Mouse (Mus musculus) heart, postnatal 4 days (tissue): ENCODE results near the gene Pikfyve. TPM values are rescaled to one million over a fixed set of nuclear protein-coding genes. Genes with fewer than 3 reads are reported as not detected.
"Not testable (repeated sequence)": the region's sequence is repeated elsewhere in the genome, so short reads cannot be mapped to it uniquely, and the experiment has no call there.

Source experiments
- DNase-seq: peaks from one replicate; pipeline ENCODE4 v3.0.0; 2021
- total RNA-seq, 2 experiments: library from RNA; stranded (reverse); gene quantifications; 2 replicates each; pipeline ENCODE4 v1.2.3; 2021

The Pikfyve gene
- total RNA-seq, 2 experiments from 2014 or later: 17.2 to 18.1 TPM

GRCm38 (mm10) chr1:65185524-65186205, 818 bp upstream of the Pikfyve start:
- DNase-seq: peak; percentile 23

GRCm38 (mm10) chr1:65187074-65187430, 569 bp downstream of the Pikfyve start:
- DNase-seq: no peak

- no peak for DNase-seq
Measured at GRCm38 (mm10) chr1:65190172-65190571, 3.7 kb downstream of the Pikfyve start.

GRCm38 (mm10) chr1:65193226-65193625, 6.7 kb downstream of the Pikfyve start:
- no peak for DNase-seq

- DNase-seq: no peak
Measured at GRCm38 (mm10) chr1:65198425-65198824, 11.9 kb downstream of the Pikfyve start.

- no peak for DNase-seq
Measured at GRCm38 (mm10) chr1:65198861-65199260, 12.4 kb downstream of the Pikfyve start.

- DNase-seq: no peak
Measured at GRCm38 (mm10) chr1:65204299-65204698, 17.8 kb downstream of the Pikfyve start.

- no peak for DNase-seq
Measured at GRCm38 (mm10) chr1:65213214-65213613, 26.7 kb downstream of the Pikfyve start.

GRCm38 (mm10) chr1:65217567-65217966, 31.1 kb downstream of the Pikfyve start:
- no peak for DNase-seq

- DNase-seq: no peak
Measured at GRCm38 (mm10) chr1:65217972-65218371, 31.5 kb downstream of the Pikfyve start.

GRCm38 (mm10) chr1:65223654-65224053, 37.2 kb downstream of the Pikfyve start:
- no peak for DNase-seq

GRCm38 (mm10) chr1:65227681-65228080, 41.2 kb downstream of the Pikfyve start:
- DNase-seq: no peak

- DNase-seq: not testable (repeated sequence)
Measured at GRCm38 (mm10) chr1:65229768-65230167, 43.3 kb downstream of the Pikfyve start.

- DNase-seq: no peak
Measured at GRCm38 (mm10) chr1:65230566-65230965, 44.1 kb downstream of the Pikfyve start.

- no peak for DNase-seq
Measured at GRCm38 (mm10) chr1:65237712-65238111, 51.2 kb downstream of the Pikfyve start.

- no peak for DNase-seq
Measured at GRCm38 (mm10) chr1:65245637-65246036, 59.2 kb downstream of the Pikfyve start.

GRCm38 (mm10) chr1:65280461-65280860, 94.0 kb downstream of the Pikfyve start:
- no peak for DNase-seq

GRCm38 (mm10) chr1:65281756-65282155, 95.3 kb downstream of the Pikfyve start, which contains the start of gene Pth2r:
Gene Pth2r, plus strand, starts transcription at chr1:65282056.
- no peak for DNase-seq

GRCm38 (mm10) chr1:65282766-65283165, 96.3 kb downstream of the Pikfyve start:
- DNase-seq: peak; percentile 52

GRCm38 (mm10) chr1:65308476-65308875, 122.0 kb downstream of the Pikfyve start:
- DNase-seq: no peak

- no peak for DNase-seq
Measured at GRCm38 (mm10) chr1:65311214-65311933, 124.9 kb downstream of the Pikfyve start.

- peak; percentile 29 for DNase-seq
Measured at GRCm38 (mm10) chr1:65312118-65312517, 125.6 kb downstream of the Pikfyve start.

- no peak for DNase-seq
Measured at GRCm38 (mm10) chr1:65312896-65313295, 126.4 kb downstream of the Pikfyve start.
